Mouse (Mus musculus) adrenal gland, postnatal 36 days (tissue): ENCODE results near the gene Crtam. TPM values are rescaled to one million over a fixed set of nuclear protein-coding genes. Genes with fewer than 3 reads are reported as not detected.

Experiments
- total RNA-seq, 2 experiments: library from RNA; stranded (reverse); gene quantifications; 2 replicates each; pipeline ENCODE4 v1.2.3; 2021

Crtam gene
- total RNA-seq, 2 experiments from 2014 or later: not detected

Other genes starting within 250 kb of the Crtam start
- 1,000 to 10,000 TPM; 1,561 to 3,265 TPM for gene Hspa8, start 203.6 kb downstream of the Crtam start, total RNA-seq
- gene Bsx, start 130.5 kb downstream of the Crtam start, total RNA-seq: not detected
- not detected for gene Jhy, start 40.5 kb downstream of the Crtam start, total RNA-seq
- gene Ubash3b, start 157.1 kb upstream of the Crtam start, total RNA-seq: 1 to 10 TPM; 1.8 to 2.3 TPM